Mouse (Mus musculus): ENCODE measurements around the gene Pou3f1. TPM values are rescaled to one million over a fixed set of nuclear protein-coding genes. Genes with fewer than 3 reads are reported as not detected.
"Not testable (repeated sequence)": the region's sequence is repeated elsewhere in the genome, so short reads cannot be mapped to it uniquely, and the experiment has no call there.

Pou3f1 gene
- polyA plus RNA-seq, 1 experiment from 2014 or later, result not detected

DNA sequence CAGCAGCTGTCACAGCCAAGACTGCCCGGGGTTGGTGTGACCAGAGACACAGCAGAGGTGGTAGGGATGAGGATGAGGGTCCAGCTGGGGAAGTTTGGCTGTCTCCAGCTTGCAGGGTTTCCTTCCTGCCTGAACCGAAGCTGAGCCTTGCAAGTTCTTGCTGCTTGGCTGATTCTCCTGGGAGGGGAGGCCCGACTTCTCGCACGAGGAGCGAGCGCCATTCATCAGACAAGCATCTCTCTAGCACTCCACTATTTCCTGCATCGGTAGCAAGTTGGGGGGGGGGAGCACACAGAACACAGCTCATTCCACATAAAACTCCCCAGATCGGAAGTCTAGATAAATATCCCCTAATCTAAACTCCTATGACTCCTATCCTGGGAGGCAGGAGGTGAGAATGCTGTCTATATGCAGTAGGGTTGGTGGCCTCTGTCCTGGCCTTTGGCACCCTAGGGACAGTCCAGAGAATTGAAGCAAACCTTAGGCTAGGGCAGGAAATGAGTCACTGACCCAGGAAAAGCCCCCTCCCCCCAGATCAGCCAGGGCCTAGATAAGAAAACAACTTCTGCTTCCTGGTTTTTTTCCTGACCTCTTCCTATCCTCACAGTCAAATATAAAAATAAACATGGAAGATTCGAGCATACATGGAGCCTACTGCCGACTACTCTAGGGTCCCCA is 48.3 kb downstream of the Pou3f1 start:
- Histone ChIP-seq H3K27ac (peak overlapping the region; percentile 76), H3K4me2 (peak overlapping the region; percentile 35), H3K4me3 (replicated peaks) (no peak overlapping the region), H3K9me3 (replicated peaks) (no peaks in the 10 kb centered on the region), H3K36me3 (peaks cover 14% of the 10 kb centered on the region), H3K27me3 (peaks cover 12% of the 10 kb centered on the region; the same call in 1 of the 2 replicates), H3K9ac (no peak overlapping the region), H3K4me1 (replicated peaks) (peaks cover 83% of the 10 kb centered on the region)
- ATAC-seq (ENCODE audit: low read depth) (no peak), DNase-seq (no peak)
- 17% methylated on average over 11 of the region's 11 CpGs for WGBS (ENCODE audit: insufficient replicate concordance)

- H3K36me3 ChIP-seq, result peaks cover 14% of the 10 kb centered on the region
- ATAC-seq (ENCODE audit: low read depth) (no peak), DNase-seq (no peak)
- no peak overlapping the region for H3K9ac ChIP-seq
- 0 out of 2 replicates have a peak overlapping the region, but pooled peaks have one; percentile 35 for H3K4me2 ChIP-seq
- H3K4me3 ChIP-seq (replicated peaks), result no peak overlapping the region
- peaks cover 83% of the 10 kb centered on the region for H3K4me1 ChIP-seq (replicated peaks)
- 67% methylated on average over 23 of the region's 23 CpGs for WGBS (ENCODE audit: insufficient replicate concordance)
- H3K27me3 ChIP-seq, result peaks cover 6% of the 10 kb centered on the region; the same call in 1 of the 2 replicates
- H3K9me3 ChIP-seq (replicated peaks), result no peaks in the 10 kb centered on the region
- peak overlapping the region; percentile 76; the same call in 1 of the 2 replicates for H3K27ac ChIP-seq
These were observed 49.2 kb downstream of the Pou3f1 start for GRCm38 (mm10) chr4:124705661-124706269.

DNA sequence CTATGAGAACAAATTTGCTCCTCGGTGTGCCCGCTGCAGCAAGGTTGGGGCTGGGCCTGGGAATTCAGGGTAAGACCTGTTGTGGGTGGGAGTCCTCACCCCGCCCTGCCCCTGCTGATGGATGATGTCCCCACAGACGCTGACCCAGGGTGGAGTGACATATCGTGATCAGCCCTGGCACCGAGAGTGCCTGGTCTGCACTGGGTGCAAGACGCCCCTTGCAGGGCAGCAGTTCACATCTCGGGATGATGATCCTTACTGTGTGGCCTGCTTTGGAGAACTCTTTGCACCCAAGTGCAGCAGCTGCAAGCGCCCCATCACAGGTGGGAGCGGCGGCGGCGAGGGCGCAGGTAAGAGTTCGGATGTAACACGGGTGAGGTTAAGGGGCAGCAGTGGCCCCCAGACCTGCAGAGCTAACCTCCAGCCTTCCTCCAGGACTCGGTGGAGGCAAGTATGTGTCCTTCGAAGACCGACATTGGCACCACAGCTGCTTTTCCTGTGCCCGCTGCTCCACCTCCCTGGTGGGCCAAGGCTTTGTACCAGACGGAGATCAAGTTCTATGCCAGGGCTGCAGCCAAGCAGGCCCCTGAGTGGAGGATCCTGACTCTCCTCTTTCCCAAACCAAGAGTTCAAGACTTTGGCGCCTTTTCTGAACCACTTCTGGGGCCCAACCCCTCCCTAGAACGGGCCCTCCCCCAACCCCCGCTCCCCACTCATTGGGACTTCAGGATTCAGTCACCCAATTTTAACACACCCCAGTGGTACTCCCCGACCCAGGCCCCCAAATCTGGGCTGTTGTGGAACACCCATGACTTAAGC is 51.0 kb downstream of the Pou3f1 start:
- not testable (repeated sequence) for ATAC-seq (ENCODE audit: low read depth); H3K4me3 ChIP-seq (replicated peaks); H3K27me3 ChIP-seq; H3K9me3 ChIP-seq (replicated peaks); DNase-seq; H3K4me2 ChIP-seq; H3K9ac ChIP-seq
- H3K36me3 ChIP-seq, result peaks cover 14% of the 10 kb centered on the region
- H3K27ac ChIP-seq, result 0 out of 2 replicates have a peak overlapping the region, but pooled peaks have one; percentile 90
- 78% methylated on average over 25 of the region's 25 CpGs for WGBS (ENCODE audit: insufficient replicate concordance)
- H3K4me1 ChIP-seq (replicated peaks), result peaks cover 78% of the 10 kb centered on the region

- Histone ChIP-seq H3K4me1 (replicated peaks) (peaks cover 81% of the 10 kb centered on the region), H3K4me3 (replicated peaks) (peak overlapping the region; percentile 62), H3K9ac (peak overlapping the region; percentile 74), H3K36me3 (peaks cover 14% of the 10 kb centered on the region), H3K27ac (peak overlapping the region; percentile 90), H3K4me2 (peak overlapping the region; percentile 89)
- not testable (repeated sequence) for DNase-seq; ATAC-seq (ENCODE audit: low read depth); H3K9me3 ChIP-seq (replicated peaks); H3K27me3 ChIP-seq
- WGBS (ENCODE audit: insufficient replicate concordance), result 10% methylated on average over 1 of the region's 1 CpGs
These were observed 51.6 kb downstream of the Pou3f1 start for GRCm38 (mm10) chr4:124708200-124708517.

- Histone ChIP-seq H3K4me1 (replicated peaks) (peaks cover 81% of the 10 kb centered on the region), H3K27ac (peak overlapping the region; percentile 90), H3K36me3 (peaks cover 14% of the 10 kb centered on the region), H3K4me3 (replicated peaks) (peak overlapping the region; percentile 62), H3K27me3 (peaks cover 6% of the 10 kb centered on the region; the same call in 1 of the 2 replicates), H3K9ac (peak overlapping the region; percentile 74), H3K9me3 (replicated peaks) (no peaks in the 10 kb centered on the region), H3K4me2 (peak overlapping the region; percentile 89)
- peak; percentile 82 for ATAC-seq (ENCODE audit: low read depth)
- 2% methylated on average over 41 of the region's 41 CpGs for WGBS (ENCODE audit: insufficient replicate concordance)
- peak; percentile 81 for DNase-seq
These were observed 52.2 kb downstream of the Pou3f1 start for GRCm38 (mm10) chr4:124708518-124709477.

DNA sequence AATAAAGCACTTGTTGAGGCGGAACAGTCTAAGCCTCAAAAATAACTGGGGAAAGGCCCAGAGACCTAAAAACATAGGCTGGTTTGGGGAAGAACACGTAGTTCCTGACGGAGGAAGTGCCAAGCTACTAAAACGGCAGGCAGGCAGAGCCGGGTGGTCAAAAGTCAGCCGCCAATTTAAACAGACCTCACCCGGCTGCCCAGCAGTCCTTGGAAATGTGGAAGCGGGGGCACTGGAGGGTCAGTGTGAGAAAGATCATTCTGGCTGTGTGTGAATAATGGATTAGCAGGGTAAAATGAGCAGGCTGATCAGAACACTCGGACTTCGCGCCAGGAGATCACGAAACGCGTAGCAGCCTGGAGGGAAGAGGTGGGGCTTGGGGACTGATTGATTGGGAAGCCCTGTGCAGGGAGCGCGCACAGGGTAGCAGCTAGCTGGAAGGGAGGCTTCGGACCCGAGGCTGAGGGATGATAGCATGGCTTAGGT is 53.4 kb downstream of the Pou3f1 start:
- peak overlapping the region; percentile 74 for H3K9ac ChIP-seq
- peak overlapping the region; percentile 89 for H3K4me2 ChIP-seq
- H3K36me3 ChIP-seq, result peaks cover 14% of the 10 kb centered on the region
- H3K9me3 ChIP-seq (replicated peaks), result no peaks in the 10 kb centered on the region
- peak overlapping the region; percentile 62 for H3K4me3 ChIP-seq (replicated peaks)
- no peaks in the 10 kb centered on the region for H3K27me3 ChIP-seq
- H3K4me1 ChIP-seq (replicated peaks), result peaks cover 74% of the 10 kb centered on the region
- no peak for DNase-seq
- whole genome bisulfite sequencing (ENCODE audit: insufficient replicate concordance), result 6% methylated on average over 18 of the region's 18 CpGs
- ATAC-seq (ENCODE audit: low read depth), result no peak
- peak overlapping the region; percentile 90 for H3K27ac ChIP-seq

Other genes with a start within 250 kb of the Pou3f1 start
- not detected in 2 replicates for gene 3100002H09Rik, start 46.0 kb upstream of the Pou3f1 start, polyA plus RNA-seq (2015; fragmentation: Nextera tagmentation; extraction: Ambion mirVana)
- gene Utp11, start 36.8 kb downstream of the Pou3f1 start, polyA plus RNA-seq (2015; fragmentation: Nextera tagmentation; extraction: Ambion mirVana), result 37.5 and 48.1 TPM in 2 replicates
- gene Fhl3, start 43.9 kb downstream of the Pou3f1 start, polyA plus RNA-seq (2015; fragmentation: Nextera tagmentation; extraction: Ambion mirVana), result 3.1 and 3.6 TPM in 2 replicates
- gene Sf3a3, start 58.0 kb downstream of the Pou3f1 start, polyA plus RNA-seq (2015; fragmentation: Nextera tagmentation; extraction: Ambion mirVana), result 91.3 and 101 TPM in 2 replicates
- gene Inpp5b, start 85.0 kb downstream of the Pou3f1 start, polyA plus RNA-seq (2015; fragmentation: Nextera tagmentation; extraction: Ambion mirVana), result 43.2 and 49.7 TPM in 2 replicates
- gene Mtf1, start 145.3 kb downstream of the Pou3f1 start, polyA plus RNA-seq (2015; fragmentation: Nextera tagmentation; extraction: Ambion mirVana), result 14.4 and 15.5 TPM in 2 replicates
- gene Yrdc, start 193.9 kb downstream of the Pou3f1 start, polyA plus RNA-seq (2015; fragmentation: Nextera tagmentation; extraction: Ambion mirVana), result 20.0 and 23.2 TPM in 2 replicates
- 12.1 and 15.3 TPM in 2 replicates for gene 1110065P20Rik, start 194.4 kb downstream of the Pou3f1 start, polyA plus RNA-seq (2015; fragmentation: Nextera tagmentation; extraction: Ambion mirVana)
- gene Maneal, start 205.4 kb downstream of the Pou3f1 start, polyA plus RNA-seq (2015; fragmentation: Nextera tagmentation; extraction: Ambion mirVana), result 0.03 and 0.05 TPM in 2 replicates
- not detected in 2 replicates for gene Epha10, start 224.1 kb downstream of the Pou3f1 start, polyA plus RNA-seq (2015; fragmentation: Nextera tagmentation; extraction: Ambion mirVana)